Mouse (Mus musculus) thymus, postnatal 10 days (tissue): ENCODE measurements around the gene Klc1.
"Not testable (repeated sequence)": the region's sequence is repeated elsewhere in the genome, so short reads cannot be mapped to it uniquely, and the experiment has no call there.

Experiments
- DNase-seq, 2 experiments: peaks; one replicate each; pipeline ENCODE4 v3.0.0; 2021; ENCODE audit warnings: low spot score in 2 of 2

Gene Klc1

GRCm38 (mm10) chr12:111758381-111759175 is at the start of gene Klc1:
Klc1 (plus strand) TSS chr12:111758849.
- DNase-seq = peak; percentile 55 to 81

GRCm38 (mm10) chr12:111710091-111710490 is 48.6 kb upstream of the Klc1 start:
- DNase-seq = no peak

GRCm38 (mm10) chr12:111712476-111712875 is 46.2 kb upstream of the Klc1 start:
- peak in 1 of 2 experiments; percentile 16 for DNase-seq

GRCm38 (mm10) chr12:111713004-111713651 is 45.5 kb upstream of the Klc1 start, which contains the start of the genes Bag5 and Apopt1:
Bag5 (minus strand) TSS chr12:111713257.
Apopt1 (plus strand) TSS chr12:111713261.
- peak; percentile 88 to 92 for DNase-seq

GRCm38 (mm10) chr12:111713880-111714279 is 44.8 kb upstream of the Klc1 start:
- DNase-seq = not testable (repeated sequence)

GRCm38 (mm10) chr12:111716505-111716904 is 42.1 kb upstream of the Klc1 start:
- no peak for DNase-seq

GRCm38 (mm10) chr12:111718656-111719055 is 40.0 kb upstream of the Klc1 start:
- no peak for DNase-seq

- DNase-seq = no peak
These were observed 38.4 kb upstream of the Klc1 start for GRCm38 (mm10) chr12:111720222-111720621.

GRCm38 (mm10) chr12:111722654-111723053 is 36.0 kb upstream of the Klc1 start:
- peak in 1 of 2 experiments; percentile 48 for DNase-seq

- no peak for DNase-seq
These were observed 33.9 kb upstream of the Klc1 start for GRCm38 (mm10) chr12:111724638-111725337.

- DNase-seq = no peak
These were observed 33.1 kb upstream of the Klc1 start for GRCm38 (mm10) chr12:111725338-111726121.

- no peak for DNase-seq
These were observed 32.6 kb upstream of the Klc1 start for GRCm38 (mm10) chr12:111726122-111726463.

GRCm38 (mm10) chr12:111727956-111728355 is 30.7 kb upstream of the Klc1 start:
- DNase-seq = no peak

- DNase-seq = peak; percentile 75 to 91
These were observed 26.5 kb upstream of the Klc1 start for GRCm38 (mm10) chr12:111731822-111732807.

- no peak for DNase-seq
These were observed 25.7 kb upstream of the Klc1 start for GRCm38 (mm10) chr12:111732921-111733320.

GRCm38 (mm10) chr12:111734912-111735311 is 23.7 kb upstream of the Klc1 start:
- no peak for DNase-seq

GRCm38 (mm10) chr12:111736676-111737075 is 22.0 kb upstream of the Klc1 start:
- not testable (repeated sequence) for DNase-seq

- no peak for DNase-seq
These were observed 21.3 kb upstream of the Klc1 start for GRCm38 (mm10) chr12:111737370-111737769.

GRCm38 (mm10) chr12:111738754-111739153 is 19.9 kb upstream of the Klc1 start:
- peak in 1 of 2 experiments; percentile 51 for DNase-seq

- no peak for DNase-seq
These were observed 17.3 kb upstream of the Klc1 start for GRCm38 (mm10) chr12:111741338-111741737.
